Mouse (Mus musculus) midbrain, embryonic 12.5 days (tissue): ENCODE measurements around the gene Mpz. TPM values are rescaled to one million over a fixed set of nuclear protein-coding genes. Genes with fewer than 3 reads are reported as not detected.

Source experiments
- polyA plus RNA-seq: library from polyadenylated mRNA; unstranded; fragments of >200 nt; fragmentation: Nextera tagmentation; extraction: Ambion mirVana; gene quantifications from 2 replicates; pipeline ENCODE4 v1.2.1, GENCODE M21; 2016

Gene Mpz
- polyA plus RNA-seq, 1 experiment from 2014 or later, result 0.94 TPM

Other genes starting within 250 kb of the Mpz start
- gene Fcrlb, start 237.8 kb upstream of the Mpz start, polyA plus RNA-seq, result 0.14 and 0.18 TPM in 2 replicates
- not detected in 2 replicates for gene Fcrla, start 223.1 kb upstream of the Mpz start, polyA plus RNA-seq
- 0.27 and 0.33 TPM in 2 replicates for gene Fcgr2b, start 174.2 kb upstream of the Mpz start, polyA plus RNA-seq
- gene Fcgr4, start 131.8 kb upstream of the Mpz start, polyA plus RNA-seq, result 0.19 TPM in 1 of 2 replicates, not detected in the other
- 5.8 and 9.8 TPM in 2 replicates for gene Fcgr3, start 85.8 kb upstream of the Mpz start, polyA plus RNA-seq
- 1.7 and 3.6 TPM in 2 replicates for gene Cfap126, start 36.8 kb upstream of the Mpz start, polyA plus RNA-seq
- 225 and 229 TPM in 2 replicates for gene Sdhc, start 108 bp upstream of the Mpz start, polyA plus RNA-seq
- gene Pcp4l1, start 45.6 kb downstream of the Mpz start, polyA plus RNA-seq, result 20.4 and 20.8 TPM in 2 replicates
- 0.11 and 0.47 TPM in 2 replicates for gene Nr1i3, start 63.3 kb downstream of the Mpz start, polyA plus RNA-seq
- 28.5 and 33.4 TPM in 2 replicates for gene Tomm40l, start 71.8 kb downstream of the Mpz start, polyA plus RNA-seq
- gene Apoa2, start 74.3 kb downstream of the Mpz start, polyA plus RNA-seq, result 2.9 and 6.6 TPM in 2 replicates
- gene Fcer1g, start 83.7 kb downstream of the Mpz start, polyA plus RNA-seq, result 22.3 and 28.4 TPM in 2 replicates
- gene Adamts4, start 99.7 kb downstream of the Mpz start, polyA plus RNA-seq, result 8.2 and 9.2 TPM in 2 replicates
- 224 and 226 TPM in 2 replicates for gene Ndufs2, start 100.7 kb downstream of the Mpz start, polyA plus RNA-seq
- gene B4galt3, start 119.6 kb downstream of the Mpz start, polyA plus RNA-seq, result 72.1 and 80.6 TPM in 2 replicates
- 61.4 and 61.5 TPM in 2 replicates for gene Ppox, start 130.5 kb downstream of the Mpz start, polyA plus RNA-seq
- 113 and 119 TPM in 2 replicates for gene Usp21, start 137.3 kb downstream of the Mpz start, polyA plus RNA-seq
- 106 TPM in 2 replicates for gene Ufc1, start 144.3 kb downstream of the Mpz start, polyA plus RNA-seq
- 49.3 and 51.9 TPM in 2 replicates for gene Dedd, start 178.4 kb downstream of the Mpz start, polyA plus RNA-seq
- gene Nit1, start 194.9 kb downstream of the Mpz start, polyA plus RNA-seq, result 45.9 and 49.7 TPM in 2 replicates
- gene Pfdn2, start 195.0 kb downstream of the Mpz start, polyA plus RNA-seq, result 140 and 149 TPM in 2 replicates
- 1.9 and 2.3 TPM in 2 replicates for gene Klhdc9, start 210.1 kb downstream of the Mpz start, polyA plus RNA-seq
- gene Nectin4, start 219.4 kb downstream of the Mpz start, polyA plus RNA-seq, result 0.88 and 1.4 TPM in 2 replicates
- gene Arhgap30, start 238.2 kb downstream of the Mpz start, polyA plus RNA-seq, result 1.0 and 1.4 TPM in 2 replicates